In the genomic region with DNA sequence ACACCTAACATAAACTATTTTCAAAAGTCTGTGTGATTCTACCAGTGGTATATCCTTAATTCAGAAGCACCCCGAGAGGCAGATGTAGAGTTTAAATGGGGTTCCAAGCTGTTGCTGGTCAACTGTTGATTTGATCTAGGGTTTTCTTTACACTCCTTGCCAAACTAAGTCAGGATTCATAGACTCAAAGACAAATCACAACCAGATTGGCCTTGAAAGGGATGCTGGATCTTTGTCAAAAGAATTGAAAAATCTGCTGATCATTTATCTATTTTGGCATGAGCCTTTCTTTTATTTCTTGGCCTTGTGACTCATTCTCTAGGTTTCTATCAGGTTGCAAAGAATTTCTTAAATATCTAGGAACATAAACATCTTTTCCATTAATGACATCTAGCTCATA, we compare ENCODE assay signal across 9 mouse cellular contexts. TPM values are rescaled to one million over a fixed set of nuclear protein-coding genes. Genes with fewer than 3 reads are reported as not detected.
DNase-seq lines count a peak whose midpoint lies in the region; ATAC-seq and TF ChIP-seq lines count a peak whose summit lies in the region.
"Had no signal": no experiment of that assay in that cellular context is flagged by ENCODE, and none has a peak within 500 bp of the region (broad histone marks: within the 10 kb centered on the region; RNA-seq: fewer than 3 reads in every experiment).

No protein-coding gene starts in this region.

- H3K27me3 ChIP-seq in megakaryocyte, embryonic 14.5 days (replicated peaks), result no peaks in the 10 kb centered on the region
- no peaks in the 10 kb centered on the region for H3K27me3 ChIP-seq in limb, embryonic 11.5 days (ENCODE audit: control insufficient read depth, insufficient read depth, low read length)
- no peaks in the 10 kb centered on the region for H3K27me3 ChIP-seq in stomach, embryonic 14.5 days (ENCODE audit: control insufficient read depth, insufficient read depth, low read length)

- no peak for TF ChIP-seq POLR2A in embryonic fibroblast, embryonic 13.5 days (IDR thresholded peaks at IDR 0.05; ENCODE audit: low read depth, low read length)

- no peaks in the 10 kb centered on the region for H3K9me3 ChIP-seq in megakaryocyte, embryonic 14.5 days
- H3K9me3 ChIP-seq in limb, embryonic 11.5 days (ENCODE audit: control insufficient read depth, low read length), result no peaks in the 10 kb centered on the region
- no peaks in the 10 kb centered on the region for H3K9me3 ChIP-seq in stomach, embryonic 14.5 days (ENCODE audit: control insufficient read depth, low read depth, low read length)

- H3K4me2 ChIP-seq in limb, embryonic 11.5 days (ENCODE audit: low read depth, severe bottlenecking), result peak overlapping the region; percentile 70
- H3K4me2 ChIP-seq in stomach, embryonic 14.5 days (replicated peaks; ENCODE audit: low read depth, low read length), result peak overlapping the region; percentile 72

- ATAC-seq in megakaryocyte, adult 5-6 weeks (ENCODE audit: poor library complexity, severe bottlenecking), result no peak
- ATAC-seq in limb, embryonic 11.5 days (ENCODE audit: insufficient number of reproducible peaks, low FRiP score, low TSS enrichment, low read depth), result no peak
- ATAC-seq in stomach, embryonic 14.5 days (ENCODE audit: insufficient number of reproducible peaks, insufficient read depth, low FRiP score, low read depth), result no peak

- no peaks in the 10 kb centered on the region for H3K36me3 ChIP-seq in megakaryocyte, embryonic 14.5 days (replicated peaks; ENCODE audit: low read length)
- H3K36me3 ChIP-seq in limb, embryonic 11.5 days (ENCODE audit: control insufficient read depth, insufficient read depth, low read length), result no peaks in the 10 kb centered on the region
- no peaks in the 10 kb centered on the region for H3K36me3 ChIP-seq in stomach, embryonic 14.5 days (ENCODE audit: control insufficient read depth, insufficient read depth, low read length)

- no peak overlapping the region for H3K9ac ChIP-seq in limb, embryonic 11.5 days (ENCODE audit: low read length)
- H3K9ac ChIP-seq in stomach, embryonic 14.5 days (replicated peaks; ENCODE audit: low read depth, low read length), result 0 out of 2 replicates have a peak overlapping the region, but pooled peaks have one; percentile 76

- no peak overlapping the region for H3K27ac ChIP-seq in embryonic fibroblast, embryonic 13.5 days (ENCODE audit: insufficient read depth, low read length)
- H3K27ac ChIP-seq in limb, embryonic 11.5 days (replicated peaks; ENCODE audit: low read depth, low read length), result no peak overlapping the region
- H3K27ac ChIP-seq in stomach, embryonic 14.5 days (ENCODE audit: low read length), result no peak overlapping the region

- no peak for TF ChIP-seq CTCF in embryonic fibroblast, embryonic 13.5 days (IDR thresholded peaks at IDR 0.05; ENCODE audit: borderline replicate concordance, insufficient read depth, low read length)

- peak overlapping the region; percentile 94 for H3K4me3 ChIP-seq in megakaryocyte, embryonic 14.5 days (replicated peaks)
- H3K4me3 ChIP-seq in embryonic fibroblast, embryonic 13.5 days (ENCODE audit: insufficient read depth, low read length), result peak overlapping the region; percentile 98
- peak overlapping the region; percentile 71 for H3K4me3 ChIP-seq in limb, embryonic 11.5 days (ENCODE audit: low read depth, low read length)
- peak overlapping the region; percentile 82 for H3K4me3 ChIP-seq in stomach, embryonic 14.5 days (ENCODE audit: low read depth, low read length)

- 36% methylated on average over 1 of the region's 1 CpGs for WGBS in limb, embryonic 11.5 days
- WGBS in stomach, embryonic 14.5 days, result 31% methylated on average over 1 of the region's 1 CpGs

- H3K4me1 ChIP-seq in megakaryocyte, embryonic 14.5 days, result peaks cover 41% of the 10 kb centered on the region
- peaks cover 4% of the 10 kb centered on the region for H3K4me1 ChIP-seq in embryonic fibroblast, embryonic 13.5 days (ENCODE audit: control insufficient read depth, insufficient read depth, low read length)
- no peaks in the 10 kb centered on the region for H3K4me1 ChIP-seq in limb, embryonic 11.5 days (ENCODE audit: control insufficient read depth, insufficient read depth, low read length)
- peaks cover 9% of the 10 kb centered on the region; the same call in 1 of the 2 replicates for H3K4me1 ChIP-seq in stomach, embryonic 14.5 days (ENCODE audit: control insufficient read depth, insufficient read depth, low read length)

- no peak for DNase-seq in limb, embryonic 11.5 days (ENCODE audit: low spot score)
- no peak for DNase-seq in adrenal gland, adult 8-10 months
- DNase-seq in layer of hippocampus, adult 9-11 months, result no peak
- DNase-seq in B cell, adult 2 months, result no peak
- DNase-seq: cerebellum, adult 11 months had no signal

RNA-seq across cellular contexts. Expression of gene Ppp2r5a, which starts 7.9 kb away (rescaled TPM):
- polyA plus RNA-seq in megakaryocyte, embryonic 14.5 days (2012; ENCODE audit: insufficient read depth, low replicate concordance), result 55.5 and 57.6 TPM in 2 replicates
- total RNA-seq in megakaryocyte, adult 5-6 weeks (2015), result 333 and 372 TPM in 2 replicates
- total RNA-seq in megakaryocyte, adult 5-6 weeks (2017), result 428 and 451 TPM in 2 replicates
- polyA plus RNA-seq in embryonic fibroblast, embryonic 13.5 days (2011; ENCODE audit: insufficient read length, low read depth, missing spikeins), result 42.3 and 60.4 TPM in 2 replicates
- 17.0 and 20.3 TPM in 2 replicates for polyA plus RNA-seq in limb, embryonic 11.5 days (2014; fragmentation: Nextera tagmentation; extraction: Ambion mirVana)
- polyA plus RNA-seq in stomach, embryonic 14.5 days (2014; fragmentation: Nextera tagmentation; extraction: Ambion mirVana), result 22.5 and 24.9 TPM in 2 replicates
- 100 to 1,000 TPM in 3 of 4 experiments, 10 to 100 TPM in 1; 91.2 to 155 (median 133) TPM for total RNA-seq in adrenal gland, adult 8-10 months (2022)
